Mouse (Mus musculus) lung, postnatal 0 days (tissue): ENCODE measurements around the gene 5330417C22Rik.

Experiments used
- CTCF ChIP-seq: IDR thresholded peaks from 2 replicates; pipeline ENCODE4 v1.5.1; 2016; ENCODE audit warnings: antibody characterized with exemption, mild to moderate bottlenecking
- EP300 ChIP-seq: IDR thresholded peaks from 2 replicates; pipeline ENCODE4 v1.6.1; 2016; ENCODE audit warnings: antibody characterized with exemption, mild to moderate bottlenecking, control low read depth

DNA sequence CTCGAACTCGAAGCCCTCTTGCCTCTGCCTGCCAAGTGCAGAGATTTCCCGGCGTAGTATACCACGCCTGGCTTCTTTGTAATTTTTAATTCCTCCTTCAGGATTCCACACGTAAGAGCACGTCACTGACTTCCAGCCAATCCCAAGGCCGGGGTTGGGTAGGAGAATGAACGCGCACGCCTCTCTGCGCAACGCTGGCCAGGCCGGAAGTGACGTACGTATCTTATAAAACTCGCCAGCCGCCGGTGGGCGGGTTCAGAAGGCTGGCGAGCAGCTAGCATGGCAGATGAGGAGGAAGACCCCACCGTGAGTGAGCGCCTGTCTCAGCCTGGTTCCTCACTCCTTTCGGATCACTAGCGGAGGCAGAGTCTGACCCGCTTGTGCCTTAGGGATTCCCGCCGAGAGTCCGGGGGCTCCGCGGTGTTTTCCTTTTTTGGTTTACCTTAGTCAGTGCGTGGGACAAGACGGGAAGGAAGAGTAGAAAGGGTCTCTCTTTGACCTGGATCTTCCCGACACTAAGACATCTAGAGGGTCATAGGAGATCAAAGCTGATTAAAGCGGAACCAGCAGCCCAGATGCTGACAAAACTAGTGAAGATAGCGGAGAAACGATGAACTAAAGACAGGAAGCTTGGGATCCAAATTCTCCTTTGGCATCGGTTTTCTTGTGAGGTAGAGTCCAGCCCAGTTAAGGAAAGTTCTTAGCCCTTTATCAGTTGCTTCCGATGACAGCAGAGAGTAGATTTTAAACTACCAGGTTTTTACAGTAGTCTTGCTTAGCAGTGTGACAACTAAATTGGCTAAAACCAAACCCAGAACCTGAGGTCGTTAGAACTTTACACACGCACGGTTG, 35.3 kb upstream of the 5330417C22Rik start, which contains the start of gene Taf13:
- TF ChIP-seq CTCF (no peak), EP300 (peak; percentile 56; the same call in 1 of the 2 replicates)
